Mouse (Mus musculus) induced T-regulatory cell, adult 2 months (primary cell): Measurements from ENCODE around the gene Polr3b.

Source experiments
- DNase-seq: peaks from one replicate; pipeline ENCODE4 v3.0.0-alpha.2; 2012; ENCODE audit warnings: low read depth

Gene Polr3b

DNA sequence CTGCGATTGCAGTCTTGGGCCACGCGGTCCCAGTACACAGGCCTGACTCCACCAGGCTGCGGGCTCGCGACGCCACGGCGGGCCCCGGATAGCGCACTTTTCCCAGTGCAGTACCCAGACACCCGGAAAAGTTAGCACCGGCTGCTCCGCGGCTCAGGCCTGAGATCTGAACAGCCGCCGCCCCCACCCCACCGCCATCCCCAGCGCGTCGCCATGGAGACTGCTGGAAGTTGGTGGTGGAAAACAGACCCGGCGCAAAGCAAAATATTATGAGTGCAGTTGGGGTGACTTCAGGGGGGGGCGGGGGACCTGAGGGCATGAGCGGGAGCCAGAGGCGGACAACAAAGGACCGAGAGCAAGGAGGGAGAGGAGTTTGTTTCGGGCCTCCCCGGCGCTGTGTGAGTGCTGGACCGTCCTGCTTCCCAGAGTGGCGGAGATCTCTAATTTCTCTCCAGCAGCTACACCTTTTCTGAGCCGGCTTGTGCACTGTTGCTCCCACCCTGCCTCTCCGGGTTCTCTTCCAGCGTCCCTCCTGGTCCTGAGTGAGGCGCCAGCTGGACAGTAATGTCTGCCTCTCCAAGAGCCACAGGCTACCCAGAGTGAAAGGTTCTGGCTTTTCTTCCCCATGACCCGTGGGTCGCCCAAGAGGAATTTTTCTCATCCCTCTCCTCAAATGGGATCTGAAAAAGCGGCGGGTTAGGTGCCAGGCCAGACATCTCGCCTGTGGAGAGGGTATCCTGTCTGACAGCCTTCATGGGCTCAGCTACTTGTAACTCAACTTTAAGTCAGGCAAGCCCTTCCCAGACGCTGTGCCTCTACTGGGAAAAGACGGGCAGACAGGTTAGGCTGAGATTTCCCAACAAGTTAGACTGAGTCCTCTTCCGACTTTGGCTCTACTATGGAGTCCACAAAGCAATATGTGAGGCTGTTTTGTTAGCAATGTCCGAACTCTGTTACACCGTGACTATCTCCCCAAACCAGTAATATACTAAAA lies 138.3 kb downstream of the Polr3b start:
- DNase-seq, result no peak

DNA sequence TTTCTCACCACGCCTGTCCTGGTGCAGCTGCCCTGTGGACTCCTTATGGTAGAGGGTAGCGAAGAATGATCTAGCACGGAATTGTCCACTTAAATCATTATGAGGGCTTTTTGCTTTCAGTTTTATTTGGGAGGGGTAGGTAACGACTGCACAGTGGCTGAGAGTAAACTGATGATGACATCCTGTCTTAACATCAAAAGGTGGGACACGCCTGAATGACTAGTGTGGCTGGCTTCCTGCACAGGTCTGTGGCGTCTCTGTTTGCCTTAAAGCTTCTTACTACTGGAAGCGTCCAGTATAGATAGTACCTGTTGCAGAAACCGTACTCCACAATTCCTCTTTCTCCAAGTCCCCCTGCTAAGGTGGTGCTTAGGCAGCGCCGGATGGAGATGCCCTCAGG lies 146.7 kb downstream of the Polr3b start:
- peak; percentile 75 for DNase-seq

DNA sequence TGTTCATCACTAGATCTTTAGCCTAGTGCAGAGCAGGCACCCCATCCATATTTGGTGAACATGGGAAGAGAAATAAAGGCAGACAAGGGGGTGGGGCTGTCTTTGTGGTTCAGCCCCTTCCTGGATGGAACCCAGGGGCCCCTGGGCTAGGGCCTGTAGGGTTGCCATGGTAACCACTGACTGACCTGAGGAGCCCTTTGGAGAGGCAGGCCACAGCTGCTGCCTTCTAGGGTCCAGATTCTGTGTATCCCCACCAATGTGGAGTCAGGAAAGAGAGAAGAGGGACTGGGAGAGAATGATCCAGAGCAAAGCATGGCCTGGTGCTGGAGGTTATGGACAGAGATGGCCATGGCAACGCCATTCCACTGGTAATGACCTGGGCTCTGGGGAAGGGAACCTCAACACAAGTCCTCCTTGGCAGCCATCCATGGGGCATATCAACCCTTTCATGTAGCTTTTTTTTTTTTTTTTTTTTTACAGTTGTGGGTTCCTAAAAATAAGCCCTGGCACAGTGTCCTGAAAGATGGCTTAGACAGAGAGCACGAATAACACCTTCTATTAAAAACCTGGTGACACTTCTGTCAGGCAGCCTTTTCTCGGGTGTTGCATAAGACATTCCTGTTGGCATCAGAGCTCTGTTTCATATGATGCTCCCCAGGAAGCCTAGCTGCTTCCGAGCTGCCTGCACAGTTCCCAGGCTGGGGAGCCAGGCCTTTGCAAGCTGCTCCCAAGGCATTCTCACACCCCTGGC lies 150.5 kb downstream of the Polr3b start:
- DNase-seq, result no peak

DNA sequence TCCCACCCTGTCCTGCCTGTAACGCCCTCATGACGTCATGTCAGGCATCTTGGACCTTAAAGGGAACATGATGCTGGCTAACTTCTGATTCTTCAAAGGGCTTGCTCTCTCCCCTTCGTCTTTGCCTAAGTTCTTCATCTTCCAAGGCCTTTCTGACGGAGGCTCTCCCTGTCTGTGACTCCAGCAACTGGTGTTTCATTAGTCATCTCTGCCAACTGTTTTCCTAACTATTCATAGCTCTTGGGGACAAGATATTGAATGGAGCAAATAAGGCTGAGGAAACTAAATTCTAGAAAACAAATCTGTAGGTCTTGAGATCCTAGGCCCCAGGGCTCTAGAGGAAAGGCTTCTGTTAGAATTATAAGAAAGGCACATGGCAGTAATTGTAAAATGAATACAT lies 151.8 kb downstream of the Polr3b start:
- DNase-seq, result no peak

DNA sequence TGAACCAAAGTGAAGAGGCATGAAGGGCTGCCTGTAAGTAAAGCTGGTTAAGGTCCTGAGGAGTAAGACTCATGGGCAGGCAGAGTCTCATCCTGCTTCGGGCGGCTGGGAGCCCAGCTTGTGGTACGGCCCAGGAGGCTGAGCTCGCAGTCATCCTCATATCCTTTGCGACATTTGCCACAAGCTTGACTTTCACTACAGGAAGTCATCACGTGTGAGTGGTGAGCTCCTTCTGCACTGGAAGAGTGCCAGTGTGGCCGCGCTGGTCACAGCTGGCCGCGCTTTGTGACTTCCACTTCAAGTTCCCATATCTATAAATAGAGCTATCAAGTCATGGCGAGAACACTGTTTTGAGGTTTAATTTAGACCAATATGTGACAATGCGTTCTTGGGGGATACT lies 152.5 kb downstream of the Polr3b start:
- DNase-seq, result peak; percentile 44
